Comparison of ENCODE assay signal across 9 mouse cellular contexts in genomic region chr12:112843803-112844202, GRCm38 (mm10). TPM values are rescaled to one million over a fixed set of nuclear protein-coding genes. Genes with fewer than 3 reads are reported as not detected.
A peak's percentile ranks its signal among the peaks of the same experiment; 100 is the strongest.
DNase-seq lines count a peak whose midpoint lies in the region; ATAC-seq lines count a peak whose summit lies in the region.
"Had no signal": no experiment of that assay in that cellular context is flagged by ENCODE, and none has a peak within 500 bp of the region (broad histone marks: within the 10 kb centered on the region; RNA-seq: fewer than 3 reads in every experiment).

No protein-coding gene starts in this region.

- peak; percentile 82 for DNase-seq in A20 (ENCODE audit: low read depth, low spot score)
- peak; percentile 87 for DNase-seq in adrenal gland, adult 2 months
- peak; percentile 60 for DNase-seq in embryo, embryonic 11.5 days (ENCODE audit: low read depth, low spot score)
- peak; percentile 86 to 95 for DNase-seq in heart, adult 18-20 months
- peak; percentile 76 to 91 for DNase-seq in kidney, adult 8-10 months
- peak; percentile 85 for DNase-seq in neural tube, embryonic 11.5 days (ENCODE audit: low spot score)

- no peak overlapping the region for H3K4me3 ChIP-seq in limb, embryonic 13.5 days
- H3K4me3 ChIP-seq in neural tube, embryonic 11.5 days (ENCODE audit: low read depth, low read length) = no peak overlapping the region
- H3K4me3 ChIP-seq in stomach, embryonic 16.5 days (replicated peaks; ENCODE audit: low read length) = no peak overlapping the region
- H3K4me3 ChIP-seq: embryonic facial prominence, embryonic 12.5 days had no signal

- H3K4me1 ChIP-seq in limb, embryonic 13.5 days = no peaks in the 10 kb centered on the region
- H3K4me1 ChIP-seq in neural tube, embryonic 11.5 days (ENCODE audit: control insufficient read depth, insufficient read depth, low read length) = no peaks in the 10 kb centered on the region
- no peaks in the 10 kb centered on the region for H3K4me1 ChIP-seq in stomach, embryonic 16.5 days (ENCODE audit: control insufficient read depth, insufficient read depth, low read length)
- H3K4me1 ChIP-seq: embryonic facial prominence, embryonic 12.5 days had no signal

- peaks cover 4% of the 10 kb centered on the region; the same call in 1 of the 2 replicates for H3K9me3 ChIP-seq in limb, embryonic 13.5 days
- H3K9me3 ChIP-seq in neural tube, embryonic 11.5 days (ENCODE audit: control insufficient read depth, low read length) = no peaks in the 10 kb centered on the region
- H3K9me3 ChIP-seq in stomach, embryonic 16.5 days (replicated peaks; ENCODE audit: control insufficient read depth, low read length) = no peaks in the 10 kb centered on the region; the same call in 1 of the 2 replicates
- H3K9me3 ChIP-seq: embryonic facial prominence, embryonic 12.5 days had no signal

- H3K4me2 ChIP-seq in limb, embryonic 13.5 days (replicated peaks) = no peak overlapping the region
- no peak overlapping the region for H3K4me2 ChIP-seq in neural tube, embryonic 11.5 days (ENCODE audit: low read depth)
- no peak overlapping the region for H3K4me2 ChIP-seq in stomach, embryonic 16.5 days (ENCODE audit: low read depth, low read length)
- H3K4me2 ChIP-seq: embryonic facial prominence, embryonic 12.5 days had no signal

- 19% methylated on average over 3 of the region's 3 CpGs for WGBS in limb, embryonic 13.5 days
- 18% methylated on average over 3 of the region's 3 CpGs for WGBS in neural tube, embryonic 11.5 days
- WGBS in stomach, embryonic 16.5 days = 17% methylated on average over 3 of the region's 3 CpGs

- no peak overlapping the region for H3K9ac ChIP-seq in limb, embryonic 13.5 days
- no peak overlapping the region for H3K9ac ChIP-seq in neural tube, embryonic 11.5 days (ENCODE audit: low read length)
- no peak overlapping the region for H3K9ac ChIP-seq in stomach, embryonic 16.5 days (ENCODE audit: low read length)
- H3K9ac ChIP-seq: embryonic facial prominence, embryonic 12.5 days had no signal

- H3K27me3 ChIP-seq in limb, embryonic 13.5 days = no peaks in the 10 kb centered on the region
- no peaks in the 10 kb centered on the region for H3K27me3 ChIP-seq in neural tube, embryonic 11.5 days (ENCODE audit: control insufficient read depth, insufficient read depth, low read length)
- H3K27me3 ChIP-seq in stomach, embryonic 16.5 days (ENCODE audit: control insufficient read depth, insufficient read depth, low read length) = no peaks in the 10 kb centered on the region
- H3K27me3 ChIP-seq: embryonic facial prominence, embryonic 12.5 days had no signal

- peak; percentile 54; the same call in 1 of the 2 replicates for ATAC-seq in limb, embryonic 13.5 days (ENCODE audit: low FRiP score, low read depth)
- peak; percentile 60; the same call in 1 of the 2 replicates for ATAC-seq in neural tube, embryonic 11.5 days (ENCODE audit: insufficient read depth, low FRiP score, low TSS enrichment)
- ATAC-seq in stomach, embryonic 16.5 days (ENCODE audit: insufficient read depth, low FRiP score) = peak; percentile 84

- no peak overlapping the region for H3K27ac ChIP-seq in limb, embryonic 13.5 days
- H3K27ac ChIP-seq in neural tube, embryonic 11.5 days (ENCODE audit: low read depth, low read length) = no peak overlapping the region
- H3K27ac ChIP-seq in stomach, embryonic 16.5 days (ENCODE audit: low read length) = no peak overlapping the region
- H3K27ac ChIP-seq: embryonic facial prominence, embryonic 12.5 days had no signal

- H3K36me3 ChIP-seq in limb, embryonic 13.5 days = no peaks in the 10 kb centered on the region
- H3K36me3 ChIP-seq in neural tube, embryonic 11.5 days (ENCODE audit: control insufficient read depth, insufficient read depth, low read length) = no peaks in the 10 kb centered on the region
- H3K36me3 ChIP-seq in stomach, embryonic 16.5 days (ENCODE audit: control insufficient read depth, insufficient read depth, low read length) = no peaks in the 10 kb centered on the region
- H3K36me3 ChIP-seq: embryonic facial prominence, embryonic 12.5 days had no signal

RNA-seq across cellular contexts. Expression of gene Cdca4, which starts 14.6 kb away (rescaled TPM):
- 10 to 100 TPM; 11.0 to 13.0 TPM for total RNA-seq in adrenal gland, adult 2 months (2021)
- 8.1 and 9.4 TPM in 2 replicates for polyA plus RNA-seq in adrenal gland, adult 2 months (2012; rRNA removed)
- total RNA-seq in heart, adult 18-20 months (2021) = 1 to 10 TPM; 5.1 to 5.6 TPM
- polyA plus RNA-seq in limb, embryonic 13.5 days (2015; fragmentation: Nextera tagmentation; extraction: Ambion mirVana) = 132 and 134 TPM in 2 replicates
- polyA plus RNA-seq in neural tube, embryonic 11.5 days (2014; fragmentation: Nextera tagmentation; extraction: Ambion mirVana) = 165 and 173 TPM in 2 replicates
- polyA plus RNA-seq in stomach, embryonic 16.5 days (2015; fragmentation: Nextera tagmentation; extraction: Ambion mirVana) = 87.7 and 87.9 TPM in 2 replicates

RNA-seq across cellular contexts. Expression of gene Gpr132, which starts 24.2 kb away (rescaled TPM):
- under 1 TPM; 0.26 to 0.59 TPM for total RNA-seq in adrenal gland, adult 2 months (2021)
- polyA plus RNA-seq in adrenal gland, adult 2 months (2012; rRNA removed) = 1.3 TPM in 2 replicates
- total RNA-seq in heart, adult 18-20 months (2021) = 1 to 10 TPM in 1 of 2 experiments, under 1 TPM in 1; 0.37 to 1.3 TPM
- 0.11 and 0.13 TPM in 2 replicates for polyA plus RNA-seq in limb, embryonic 13.5 days (2015; fragmentation: Nextera tagmentation; extraction: Ambion mirVana)
- polyA plus RNA-seq in neural tube, embryonic 11.5 days (2014; fragmentation: Nextera tagmentation; extraction: Ambion mirVana) = not detected in 2 replicates
- 0.15 and 0.22 TPM in 2 replicates for polyA plus RNA-seq in stomach, embryonic 16.5 days (2015; fragmentation: Nextera tagmentation; extraction: Ambion mirVana)

RNA-seq across cellular contexts. Expression of gene Clba1, which starts 35.1 kb away (rescaled TPM):
- total RNA-seq in adrenal gland, adult 2 months (2021) = 10 to 100 TPM in 1 of 2 experiments, 1 to 10 TPM in 1; 4.1 to 14.3 TPM
- polyA plus RNA-seq in adrenal gland, adult 2 months (2012; rRNA removed) = 10.2 and 12.4 TPM in 2 replicates
- 1 to 10 TPM; 2.0 to 2.2 TPM for total RNA-seq in heart, adult 18-20 months (2021)
- polyA plus RNA-seq in limb, embryonic 13.5 days (2015; fragmentation: Nextera tagmentation; extraction: Ambion mirVana) = 7.9 and 8.8 TPM in 2 replicates
- 13.6 and 14.0 TPM in 2 replicates for polyA plus RNA-seq in neural tube, embryonic 11.5 days (2014; fragmentation: Nextera tagmentation; extraction: Ambion mirVana)
- polyA plus RNA-seq in stomach, embryonic 16.5 days (2015; fragmentation: Nextera tagmentation; extraction: Ambion mirVana) = 5.8 and 6.9 TPM in 2 replicates

RNA-seq across cellular contexts. Expression of gene Ahnak2, which starts 41.3 kb away (rescaled TPM):
- 10 to 100 TPM in 1 of 2 experiments, 1 to 10 TPM in 1; 3.6 to 10.0 TPM for total RNA-seq in adrenal gland, adult 2 months (2021)
- polyA plus RNA-seq in adrenal gland, adult 2 months (2012; rRNA removed) = 1.7 and 2.2 TPM in 2 replicates
- total RNA-seq in heart, adult 18-20 months (2021) = 10 to 100 TPM; 15.3 to 16.6 TPM
- polyA plus RNA-seq in limb, embryonic 13.5 days (2015; fragmentation: Nextera tagmentation; extraction: Ambion mirVana) = 0.61 and 0.64 TPM in 2 replicates
- polyA plus RNA-seq in neural tube, embryonic 11.5 days (2014; fragmentation: Nextera tagmentation; extraction: Ambion mirVana) = 0.26 and 0.61 TPM in 2 replicates
- 4.9 and 5.4 TPM in 2 replicates for polyA plus RNA-seq in stomach, embryonic 16.5 days (2015; fragmentation: Nextera tagmentation; extraction: Ambion mirVana)
